Mouse (Mus musculus) liver, embryonic 14.5 days (tissue): ENCODE data around the gene Inpp5a. TPM values are rescaled to one million over a fixed set of nuclear protein-coding genes. Genes with fewer than 3 reads are reported as not detected.

Experiments
- ATAC-seq: fragments of 200-750 bp; cut with Nextera tagmentation; 2 replicates; pipeline ENCODE4 v1.8.0; 2017; ENCODE audit warnings: moderate number of reproducible peaks, mild to moderate bottlenecking, moderate library complexity; ENCODE audit not compliant: insufficient read depth
- DNase-seq, 3 experiments: peaks; one replicate each; pipeline ENCODE4 v3.0.0-alpha.2; 2012 to 2013; ENCODE audit warnings: low read depth in 3 of 3, low spot score in 3 of 3
- H3K27ac ChIP-seq: fragments of 300-500 bp; sonication (generic); 2 replicates; pipeline ENCODE4 v1.5.1; 2014; ENCODE audit warnings: moderate library complexity, mild to moderate bottlenecking, control low read depth, inconsistent platforms
- H3K27me3 ChIP-seq: fragments of 300-500 bp; sonication (generic); 2 replicates; pipeline ENCODE4 v1.6.1; 2014; ENCODE audit warnings: mild to moderate bottlenecking, low read length, moderate library complexity; ENCODE audit not compliant: control insufficient read depth, insufficient read depth
- H3K36me3 ChIP-seq: fragments of 300-500 bp; sonication (generic); replicated peaks from 2 replicates; pipeline ENCODE4 v1.6.1; 2014; ENCODE audit warnings: low read depth; ENCODE audit not compliant: control insufficient read depth, insufficient read depth
- H3K4me1 ChIP-seq, 2 experiments: fragments of 200-500 bp in 1 of 2; fragments of 300-500 bp in 1 of 2; sonication (generic) in 1 of 2; replicated peaks; 2 replicates each; pipeline ENCODE4 v1.6.1; 2012 to 2014; ENCODE audit warnings: antibody characterized with exemption in 1 of 2, inconsistent platforms in 1 of 2, low read length in 1 of 2; ENCODE audit not compliant: control insufficient read depth in 2 of 2, insufficient read depth in 2 of 2
- H3K4me2 ChIP-seq: fragments of 300-500 bp; sonication (generic); 2 replicates; pipeline ENCODE4 v1.6.1; 2014; ENCODE audit warnings: low read depth, mild to moderate bottlenecking, control low read depth, moderate library complexity
- H3K4me3 ChIP-seq, 2 experiments: fragments of 200-500 bp in 1 of 2; fragments of 300-500 bp in 1 of 2; sonication (generic) in 1 of 2; 2 replicates each; pipeline ENCODE4 v1.5.1; 2012 to 2014; ENCODE audit warnings: low read depth in 2 of 2, low read length in 2 of 2, mild to moderate bottlenecking in 2 of 2, control low read depth in 1 of 2, inconsistent platforms in 1 of 2, moderate library complexity in 1 of 2; ENCODE audit not compliant: insufficient read depth in 1 of 2
- H3K9ac ChIP-seq: fragments of 300-500 bp; sonication (generic); replicated peaks from 2 replicates; pipeline ENCODE4 v1.6.1; 2014; ENCODE audit warnings: mild to moderate bottlenecking, control low read depth, moderate library complexity
- H3K9me3 ChIP-seq: fragments of 300-500 bp; sonication (generic); 2 replicates; pipeline ENCODE4 v1.6.1; 2016; ENCODE audit warnings: low read length, mixed read lengths; ENCODE audit not compliant: control insufficient read depth
- CTCF ChIP-seq: IDR thresholded peaks from 2 replicates; pipeline ENCODE4 v1.5.1; 2016; ENCODE audit warnings: antibody characterized with exemption, low read depth, control low read depth
- EP300 ChIP-seq: IDR thresholded peaks from 2 replicates; pipeline ENCODE4 v1.6.1; 2016; ENCODE audit warnings: antibody characterized with exemption, low read depth
- WGBS: fragments of 180-500 bp; shearing (Covaris S2); extraction: QIAGEN DNeasy Blood & Tissue Kit; methylation state at CpG from one replicate; pipeline ENCODE4 v1.1.7; 2014; ENCODE audit not compliant: insufficient replicate concordance; 5-methylcytosine and 5-hydroxymethylcytosine counted together
- polyA plus RNA-seq, 2 experiments: library from polyadenylated mRNA; depleted of rRNA in 1 of 2; stranded (reverse) in 1 of 2; unstranded in 1 of 2; fragments of >200 nt; fragmentation: Nextera tagmentation in 1 of 2; extraction: Ambion mirVana in 1 of 2; gene quantifications; 2 replicates each; pipeline versions ENCODE4 v1.2.1 to v1.2.3; 2012 to 2014

The Inpp5a gene
- polyA plus RNA-seq, 2 experiments, result 2.4 to 3.5 TPM

GRCm38 (mm10) chr7:139536831-139537230 lies 147.9 kb downstream of the Inpp5a start:
- no peaks in the 10 kb centered on the region for H3K4me1 ChIP-seq
- DNase-seq (no peak), ATAC-seq (no peak)
- H3K27ac ChIP-seq, result no peak overlapping the region
- 79% methylated on average over 2 of the region's 2 CpGs for WGBS
- no peak overlapping the region for H3K4me3 ChIP-seq
- H3K4me2 ChIP-seq, result no peak overlapping the region
- no peaks in the 10 kb centered on the region for H3K36me3 ChIP-seq
- H3K9ac ChIP-seq, result no peak overlapping the region
- H3K27me3 ChIP-seq, result no peaks in the 10 kb centered on the region
- no peaks in the 10 kb centered on the region for H3K9me3 ChIP-seq
- TF ChIP-seq EP300 (no peak), CTCF (no peak)

- Histone ChIP-seq H3K4me2 (no peak overlapping the region), H3K9me3 (no peaks in the 10 kb centered on the region), H3K36me3 (no peaks in the 10 kb centered on the region), H3K4me1 (no peaks in the 10 kb centered on the region), H3K4me3 (no peak overlapping the region), H3K27me3 (no peaks in the 10 kb centered on the region), H3K27ac (no peak overlapping the region), H3K9ac (no peak overlapping the region)
- 81% methylated on average over 9 of the region's 9 CpGs for WGBS
- DNase-seq, result no peak
- no peak for ATAC-seq
- TF ChIP-seq CTCF (no peak), EP300 (no peak)
Measured at GRCm38 (mm10) chr7:139537831-139538230, 148.9 kb downstream of the Inpp5a start.

- ATAC-seq (no peak), DNase-seq (no peak)
- Histone ChIP-seq H3K27me3 (no peaks in the 10 kb centered on the region), H3K27ac (no peak overlapping the region), H3K9me3 (no peaks in the 10 kb centered on the region), H3K9ac (no peak overlapping the region), H3K36me3 (no peaks in the 10 kb centered on the region), H3K4me1 (no peaks in the 10 kb centered on the region), H3K4me2 (no peak overlapping the region), H3K4me3 (no peak overlapping the region)
- WGBS, result 65% methylated on average over 2 of the region's 2 CpGs
- TF ChIP-seq CTCF (no peak), EP300 (no peak)
Measured at GRCm38 (mm10) chr7:139538541-139538940, 149.6 kb downstream of the Inpp5a start.

GRCm38 (mm10) chr7:139540601-139541000 lies 151.7 kb downstream of the Inpp5a start:
- Histone ChIP-seq H3K9ac (no peak overlapping the region), H3K27ac (no peak overlapping the region), H3K9me3 (no peaks in the 10 kb centered on the region), H3K36me3 (no peaks in the 10 kb centered on the region), H3K4me2 (no peak overlapping the region), H3K27me3 (no peaks in the 10 kb centered on the region), H3K4me3 (no peak overlapping the region), H3K4me1 (no peaks in the 10 kb centered on the region)
- no peak for TF ChIP-seq EP300
- DNase-seq (no peak), ATAC-seq (no peak)
- whole genome bisulfite sequencing, result 50% methylated on average over 1 of the region's 1 CpGs

GRCm38 (mm10) chr7:139541422-139541821 lies 152.5 kb downstream of the Inpp5a start:
- H3K4me3 ChIP-seq, result no peak overlapping the region
- no peak for ATAC-seq
- H3K36me3 ChIP-seq, result no peaks in the 10 kb centered on the region
- H3K27me3 ChIP-seq, result no peaks in the 10 kb centered on the region
- no peaks in the 10 kb centered on the region for H3K9me3 ChIP-seq
- H3K4me1 ChIP-seq, result no peaks in the 10 kb centered on the region
- no peak for TF ChIP-seq EP300
- TF ChIP-seq CTCF, result no peak
- H3K9ac ChIP-seq, result no peak overlapping the region
- 76% methylated on average over 6 of the region's 6 CpGs for WGBS
- no peak overlapping the region for H3K27ac ChIP-seq
- no peak for DNase-seq
- H3K4me2 ChIP-seq, result no peak overlapping the region
